Mouse (Mus musculus) adrenal gland, postnatal 36 days (tissue): ENCODE data around the gene Ankrd34a. TPM values are rescaled to one million over a fixed set of nuclear protein-coding genes. Genes with fewer than 3 reads are reported as not detected.

ENCODE experiments used
- DNase-seq, 2 experiments: peaks; one replicate each; pipeline ENCODE4 v3.0.0; 2021; ENCODE audit warnings: mixed read lengths in 1 of 2
- total RNA-seq, 2 experiments: library from RNA; stranded (reverse); gene quantifications; 2 replicates each; pipeline ENCODE4 v1.2.3; 2021

Ankrd34a gene
- total RNA-seq, 2 experiments from 2014 or later, result 0.95 to 1.0 TPM

DNA sequence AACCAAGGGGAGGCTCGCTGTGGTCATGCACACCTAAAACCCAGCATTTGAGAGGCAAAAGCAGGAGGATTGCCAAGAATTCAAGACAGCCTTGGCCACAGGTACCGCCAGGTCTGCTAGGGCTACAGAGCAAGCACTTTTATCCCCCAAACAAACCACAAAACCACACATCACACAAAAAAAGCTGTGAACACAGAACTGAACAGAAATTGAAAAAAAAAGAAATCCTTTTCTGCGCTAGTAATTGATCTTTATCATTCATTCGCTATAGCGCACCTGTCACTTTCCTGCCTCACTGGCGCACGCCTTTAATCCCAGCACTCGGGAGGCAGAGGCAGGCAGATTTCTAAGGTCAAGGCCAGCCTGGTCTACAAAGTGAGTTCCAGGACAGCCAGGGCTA lies 33.2 kb upstream of the Ankrd34a start:
- DNase-seq, result no peak

DNA sequence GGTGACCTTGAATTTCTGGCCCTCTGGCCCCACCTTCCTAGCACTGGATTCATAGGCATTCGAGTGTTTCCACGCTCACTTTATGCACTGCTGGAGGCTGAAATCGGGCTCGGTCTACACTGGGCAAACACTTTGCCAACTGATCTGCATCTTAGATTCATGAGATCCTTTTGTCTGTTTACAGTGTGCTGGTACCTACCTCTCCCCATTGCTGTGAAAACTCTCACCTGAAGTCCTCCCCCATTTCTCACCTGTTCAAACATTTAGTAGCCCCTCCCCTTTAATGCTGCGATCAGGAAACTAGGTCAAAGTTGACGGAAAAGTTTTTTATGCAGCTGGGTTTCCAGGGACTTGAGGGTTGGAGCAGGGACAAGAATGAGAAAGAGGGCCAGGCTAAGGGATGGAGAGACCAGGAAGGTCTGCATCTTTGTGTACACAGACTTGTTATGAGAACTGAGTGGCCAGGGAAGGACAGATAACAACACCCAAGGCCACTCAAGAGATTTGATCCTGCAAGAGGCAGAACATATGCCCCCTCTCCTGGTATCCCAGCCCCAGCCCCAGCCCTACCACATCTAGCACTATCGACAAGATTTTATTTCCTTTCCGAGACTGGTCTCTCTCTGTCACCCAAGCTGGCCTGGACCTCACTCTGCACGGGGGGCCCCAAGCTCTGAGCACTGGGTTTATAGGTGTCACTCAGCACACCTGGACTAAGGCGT lies 32.4 kb upstream of the Ankrd34a start:
- no peak for DNase-seq

GRCm38 (mm10) chr3:96564633-96565032 lies 31.8 kb upstream of the Ankrd34a start:
- peak; percentile 40 to 61 for DNase-seq

DNA sequence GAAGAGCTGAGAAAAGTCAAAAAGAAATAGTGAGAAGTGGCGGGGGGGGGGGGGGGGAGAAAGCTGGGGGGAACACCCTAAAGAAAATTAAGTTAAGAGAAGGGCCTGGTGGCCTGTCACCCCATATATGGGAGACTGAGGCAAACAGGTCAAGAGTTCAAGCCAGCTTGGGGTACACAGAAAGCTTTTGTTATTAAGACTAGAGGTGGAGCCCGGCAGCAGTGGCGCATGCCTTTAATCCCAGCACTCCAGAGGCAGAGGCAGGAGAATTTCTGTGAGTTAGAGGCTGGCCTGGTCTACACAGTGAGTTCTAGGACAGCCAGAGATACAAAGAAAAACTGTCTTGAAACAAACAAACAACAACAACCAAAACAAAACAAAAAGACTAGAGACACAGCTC lies 31.3 kb upstream of the Ankrd34a start:
- no peak for DNase-seq

- DNase-seq, result no peak
Observed at GRCm38 (mm10) chr3:96566661-96567450, 29.6 kb upstream of the Ankrd34a start.

DNA sequence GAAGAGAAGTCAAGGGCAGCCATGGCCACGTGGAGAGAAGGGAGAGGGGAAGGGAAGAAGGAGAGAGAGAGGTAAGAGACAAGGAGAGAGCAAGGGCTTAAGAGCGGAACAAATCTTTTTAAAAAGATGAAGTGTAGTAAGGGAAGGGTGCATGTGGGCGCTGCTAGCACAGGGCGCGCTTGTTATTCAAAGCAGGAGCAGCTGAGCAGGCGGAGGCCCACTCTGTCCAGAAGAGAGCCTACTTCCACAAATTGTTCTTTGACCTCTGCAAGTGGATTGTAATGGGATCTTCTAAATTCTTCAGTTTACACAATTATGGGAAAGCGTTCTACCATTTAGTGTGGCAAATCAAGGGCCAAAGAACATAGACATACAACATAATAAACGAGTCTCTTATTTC lies 27.8 kb upstream of the Ankrd34a start:
- no peak for DNase-seq

- no peak for DNase-seq
Observed at GRCm38 (mm10) chr3:96569506-96569905, 26.9 kb upstream of the Ankrd34a start.

GRCm38 (mm10) chr3:96569966-96570605 lies 26.4 kb upstream of the Ankrd34a start:
- DNase-seq, result no peak

- DNase-seq, result no peak
Observed at GRCm38 (mm10) chr3:96570643-96571042, 25.8 kb upstream of the Ankrd34a start.

GRCm38 (mm10) chr3:96571336-96571735 lies 25.1 kb upstream of the Ankrd34a start:
- no peak for DNase-seq

- DNase-seq, result peak; percentile 40 to 64
Observed at GRCm38 (mm10) chr3:96571896-96572698, 24.3 kb upstream of the Ankrd34a start.

GRCm38 (mm10) chr3:96573611-96574511 lies 22.6 kb upstream of the Ankrd34a start:
- DNase-seq, result peak; percentile 44 to 62

- DNase-seq, result peak; percentile 53 to 65
Observed at GRCm38 (mm10) chr3:96575272-96575984, 21.0 kb upstream of the Ankrd34a start.

DNA sequence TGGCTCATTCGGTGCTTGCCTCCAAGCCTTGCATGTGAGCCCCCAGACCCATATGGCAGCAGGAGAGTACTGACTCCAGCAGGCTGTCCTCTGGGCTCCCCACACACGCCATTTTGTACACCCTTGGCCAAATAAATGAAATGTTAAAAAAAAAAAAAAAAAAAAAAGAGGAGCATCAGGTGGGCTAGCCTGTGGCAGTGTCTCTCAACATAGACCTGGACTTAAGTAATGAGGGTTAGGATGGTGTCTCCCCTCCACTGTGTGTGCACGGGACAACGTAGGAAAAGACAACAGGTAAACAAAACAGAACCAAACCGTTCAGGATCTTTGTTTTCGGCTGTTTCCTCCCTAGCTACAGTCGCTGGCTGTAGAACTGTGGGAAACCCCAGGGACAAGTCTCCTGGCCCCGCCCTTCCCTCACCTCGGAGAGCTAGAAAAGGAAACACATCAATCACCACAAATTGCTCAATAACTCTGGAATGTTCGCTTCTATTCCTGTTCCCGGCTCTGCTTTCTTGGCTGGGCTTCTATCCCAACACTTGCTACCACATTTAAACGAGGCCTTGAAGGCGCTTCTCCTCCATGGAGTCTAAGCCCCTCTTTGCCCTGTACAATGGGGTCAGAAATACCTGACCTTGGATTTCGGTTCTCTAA lies 20.3 kb upstream of the Ankrd34a start:
- DNase-seq, result peak; percentile 80 to 88

- DNase-seq, result peak; percentile 89 to 90
Observed at GRCm38 (mm10) chr3:96576690-96577541, 19.5 kb upstream of the Ankrd34a start, which contains the start of gene Gm16253. Gm16253 (plus strand) TSS chr3:96576984.

GRCm38 (mm10) chr3:96577566-96577965 lies 18.9 kb upstream of the Ankrd34a start:
- DNase-seq, result no peak

DNA sequence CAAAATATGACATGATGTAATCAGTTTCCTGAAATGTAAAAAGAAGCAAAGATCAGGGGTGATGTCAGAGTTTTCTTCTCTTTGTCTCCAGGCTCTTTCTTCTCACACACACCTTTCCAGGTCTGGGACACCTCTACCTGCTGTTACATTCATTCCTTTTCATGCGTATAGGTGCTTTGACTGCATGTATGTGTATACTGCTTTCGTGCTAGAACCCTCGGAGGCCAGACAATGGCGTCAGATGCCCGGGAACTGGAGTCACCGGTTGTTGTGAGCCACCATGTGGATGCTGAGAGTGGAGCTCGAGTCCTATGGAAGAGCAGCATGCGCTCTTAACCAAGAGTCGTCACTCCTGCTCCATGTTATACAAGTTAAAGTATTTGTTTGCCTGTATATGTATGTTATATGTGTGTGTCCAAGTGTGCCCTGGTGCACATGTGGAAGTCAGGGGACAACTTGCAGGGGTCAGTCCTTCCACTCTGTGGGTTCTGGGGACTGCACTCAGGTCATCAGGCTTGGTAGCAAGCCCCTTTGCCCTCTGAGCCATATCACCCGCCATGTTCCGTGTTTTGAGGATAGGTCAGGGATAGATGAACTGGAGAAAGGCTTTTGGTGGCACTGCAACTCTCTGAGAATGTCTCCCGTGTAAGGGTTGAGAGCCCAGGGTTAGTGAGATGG lies 17.7 kb upstream of the Ankrd34a start:
- DNase-seq, result no peak

DNA sequence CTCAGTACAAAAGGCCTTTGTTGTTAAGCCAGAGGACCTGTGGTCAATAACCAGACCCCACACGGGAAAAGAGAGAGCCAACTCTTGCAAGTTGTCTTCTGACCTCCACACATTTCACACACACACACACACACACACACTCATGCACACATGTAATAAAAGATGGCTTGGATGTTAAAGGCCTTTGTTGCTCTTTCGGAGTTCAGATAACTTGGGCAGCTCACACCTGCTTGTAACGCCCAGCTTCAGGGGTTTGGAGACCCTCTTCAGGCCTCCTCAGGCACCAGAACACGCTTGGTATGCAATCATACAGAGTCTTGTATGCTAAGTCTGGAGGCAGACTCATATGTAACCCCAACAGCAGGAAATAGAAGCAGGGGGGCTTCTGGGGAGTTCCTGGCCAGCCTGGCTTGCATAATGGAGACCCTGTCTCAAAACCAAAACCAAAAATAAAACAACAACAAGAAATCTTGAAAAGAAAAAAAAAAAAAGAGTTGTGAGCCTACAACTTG lies 17.1 kb upstream of the Ankrd34a start:
- no peak for DNase-seq
